Mouse (Mus musculus) kidney, adult 2 months (tissue): ENCODE results near the gene 1700123O20Rik.

Experiments
- CTCF ChIP-seq: fragments of 200-500 bp; conservative IDR thresholded peaks from 2 replicates; pipeline ENCODE4 v1.5.1; 2011; ENCODE audit warnings: low read depth, mild to moderate bottlenecking, control low read depth, low read length, moderate library complexity, mixed read lengths; ENCODE audit not compliant: insufficient read depth, insufficient read length
- POLR2A ChIP-seq: fragments of 200-500 bp; IDR thresholded peaks from one replicate; pipeline ENCODE4 v1.6.1; 2011; ENCODE audit warnings: low read depth, low read length, control low read depth

GRCm38 (mm10) chr14:54737634-54738033, 51.6 kb downstream of the 1700123O20Rik start:
- no peak for TF ChIP-seq CTCF
- TF ChIP-seq POLR2A, result no peak
